ENCODE assay signal across 27 mouse cellular contexts in the genomic region with DNA sequence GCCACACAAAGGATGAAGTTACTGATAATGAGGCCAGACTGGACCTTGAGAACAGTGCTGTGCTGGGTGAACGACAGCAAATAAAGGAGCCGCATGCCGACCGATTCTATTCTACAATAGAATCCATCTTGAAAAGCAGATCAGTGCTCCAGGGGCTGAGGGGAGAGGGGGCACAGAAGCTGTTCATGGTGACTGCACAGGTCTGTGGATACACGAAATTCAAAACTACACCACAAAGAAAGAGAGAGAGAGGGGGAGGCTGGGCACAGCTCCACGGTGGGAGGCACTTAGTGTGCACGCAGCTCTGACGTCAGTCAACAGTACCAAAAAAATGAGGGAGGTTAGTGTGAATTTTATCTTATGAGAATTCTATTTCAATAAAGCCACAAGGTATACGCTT. TPM values are rescaled to one million over a fixed set of nuclear protein-coding genes. Genes with fewer than 3 reads are reported as not detected.
"Had no signal": no experiment of that assay in that cellular context is flagged by ENCODE, and none has a peak within 500 bp of the region (broad histone marks: within the 10 kb centered on the region; RNA-seq: fewer than 3 reads in every experiment).

No protein-coding gene starts in this region.

- H3K27ac ChIP-seq: embryonic facial prominence, embryonic 10.5 days; embryonic facial prominence, embryonic 12.5 days; embryonic facial prominence, embryonic 13.5 days; embryonic facial prominence, embryonic 15.5 days; forebrain, embryonic 10.5 days; forebrain, embryonic 15.5 days; gastrocnemius, adult 2 months; heart, adult 2 months; heart, embryonic 10.5 days had no signal

- DNase-seq: cerebellum, adult 2 months; cerebellum, adult 8-10 months; cerebellum, adult 9-10 months; cerebellum, adult 9-11 months; cerebellum, postnatal 10 days; cerebellum, postnatal 14 days; cerebellum, postnatal 25 days; cerebellum, postnatal 36 days; embryo, embryonic 11 days; forebrain, postnatal 0 days; gastrocnemius, adult 2 months; gastrocnemius, postnatal 10 days; gastrocnemius, postnatal 14 days; gastrocnemius, postnatal 25 days; gastrocnemius, postnatal 36 days; heart, adult 18-20 months; heart, adult 2 months had no signal

- H3K9me3 ChIP-seq: embryonic facial prominence, embryonic 10.5 days; embryonic facial prominence, embryonic 12.5 days; embryonic facial prominence, embryonic 13.5 days; embryonic facial prominence, embryonic 15.5 days; forebrain, embryonic 10.5 days; forebrain, embryonic 15.5 days; heart, embryonic 10.5 days; heart, embryonic 12.5 days had no signal

- H3K4me3 ChIP-seq: embryonic facial prominence, embryonic 10.5 days; embryonic facial prominence, embryonic 12.5 days; embryonic facial prominence, embryonic 13.5 days; embryonic facial prominence, embryonic 15.5 days; erythroblast, embryonic 14.5 days; forebrain, embryonic 10.5 days; forebrain, embryonic 15.5 days; gastrocnemius, adult 2 months; heart, adult 2 months; heart, embryonic 10.5 days; heart, embryonic 12.5 days had no signal

- H3K4me2 ChIP-seq: embryonic facial prominence, embryonic 12.5 days; embryonic facial prominence, embryonic 13.5 days; embryonic facial prominence, embryonic 15.5 days; forebrain, embryonic 15.5 days; heart, embryonic 12.5 days had no signal

- H3K27me3 ChIP-seq: embryonic facial prominence, embryonic 12.5 days; embryonic facial prominence, embryonic 13.5 days; embryonic facial prominence, embryonic 15.5 days; forebrain, embryonic 15.5 days; heart, embryonic 12.5 days had no signal

- H3K4me1 ChIP-seq: embryonic facial prominence, embryonic 10.5 days; embryonic facial prominence, embryonic 12.5 days; embryonic facial prominence, embryonic 13.5 days; embryonic facial prominence, embryonic 15.5 days; forebrain, embryonic 15.5 days had no signal

- H3K9ac ChIP-seq: embryonic facial prominence, embryonic 12.5 days; embryonic facial prominence, embryonic 13.5 days; embryonic facial prominence, embryonic 15.5 days; forebrain, embryonic 15.5 days; forebrain, postnatal 0 days; heart, embryonic 12.5 days had no signal

- ATAC-seq: forebrain, embryonic 15.5 days; forebrain, embryonic 16.5 days; forebrain, postnatal 0 days had no signal

RNA-seq across cellular contexts. Expression of a gene that starts 17.5 kb away (rescaled TPM):
- polyA plus RNA-seq: erythroblast, embryonic 14.5 days had no signal
